Mouse (Mus musculus) embryonic facial prominence, embryonic 10.5 days (tissue): ENCODE measurements at regions not wholly inside any gene's neighbourhood (a gene's known extent, or its start where the extent isn't known, plus 50 kb on each side); places are given as distances from the start of the nearest gene placed in this dataset.

ENCODE experiments used
- DNase-seq: peaks from one replicate; pipeline ENCODE4 v3.0.0-alpha.2; 2017; ENCODE audit warnings: low spot score
- H3K27ac ChIP-seq: fragments of 300-500 bp; sonication (generic); replicated peaks from 2 replicates; pipeline ENCODE4 v1.5.1; 2016; ENCODE audit warnings: mild to moderate bottlenecking
- H3K27me3 ChIP-seq: fragments of 300-500 bp; sonication (generic); replicated peaks from 2 replicates; pipeline ENCODE4 v1.6.1; 2016; ENCODE audit warnings: low read depth, mild to moderate bottlenecking; ENCODE audit not compliant: poor library complexity, severe bottlenecking
- H3K36me3 ChIP-seq: fragments of 300-500 bp; sonication (generic); replicated peaks from 2 replicates; pipeline ENCODE4 v1.6.1; 2016; ENCODE audit warnings: mild to moderate bottlenecking, moderate library complexity
- H3K4me1 ChIP-seq: fragments of 300-500 bp; sonication (generic); 2 replicates; pipeline ENCODE4 v1.6.1; 2016
- H3K4me3 ChIP-seq: fragments of 300-500 bp; sonication (generic); 2 replicates; pipeline ENCODE4 v1.5.1; 2016; ENCODE audit warnings: mild to moderate bottlenecking, moderate library complexity
- H3K9me3 ChIP-seq: fragments of 300-500 bp; sonication (generic); 2 replicates; pipeline ENCODE4 v1.6.1; 2016; ENCODE audit warnings: mild to moderate bottlenecking
- WGBS: fragments of 180-500 bp; shearing (Covaris S2); methylation state at CpG from one replicate; pipeline ENCODE4 v1.1.7; 2016; 5-methylcytosine and 5-hydroxymethylcytosine counted together

DNA sequence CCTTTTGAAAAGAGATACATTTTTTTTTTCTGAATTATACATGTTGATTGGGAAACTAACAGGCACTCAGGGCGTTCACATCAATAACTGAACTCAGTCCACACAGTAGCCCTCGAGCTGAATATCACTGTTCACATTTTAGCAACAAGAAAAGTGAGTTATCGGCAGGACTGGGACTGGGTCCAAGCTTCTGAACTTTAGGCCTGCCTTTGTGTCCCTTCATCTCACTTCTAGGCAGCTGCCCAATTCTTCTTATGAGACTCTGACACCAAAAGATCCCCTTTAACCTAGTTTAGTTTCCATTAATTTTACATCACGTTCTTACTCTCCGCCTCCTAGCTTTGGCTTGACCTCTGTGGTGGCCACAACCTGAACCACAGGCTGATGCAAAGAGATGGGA is 242.7 kb downstream of the Rsl24d1 start:
- no peaks in the 10 kb centered on the region for H3K9me3 ChIP-seq
- no peaks in the 10 kb centered on the region for H3K27me3 ChIP-seq
- DNase-seq, result no peak
- WGBS, result 82% methylated on average over 5 of the region's 5 CpGs
- H3K4me1 ChIP-seq, result no peaks in the 10 kb centered on the region
- H3K36me3 ChIP-seq, result no peaks in the 10 kb centered on the region
- H3K27ac ChIP-seq, result no peak overlapping the region
- H3K4me3 ChIP-seq, result no peak overlapping the region

DNA sequence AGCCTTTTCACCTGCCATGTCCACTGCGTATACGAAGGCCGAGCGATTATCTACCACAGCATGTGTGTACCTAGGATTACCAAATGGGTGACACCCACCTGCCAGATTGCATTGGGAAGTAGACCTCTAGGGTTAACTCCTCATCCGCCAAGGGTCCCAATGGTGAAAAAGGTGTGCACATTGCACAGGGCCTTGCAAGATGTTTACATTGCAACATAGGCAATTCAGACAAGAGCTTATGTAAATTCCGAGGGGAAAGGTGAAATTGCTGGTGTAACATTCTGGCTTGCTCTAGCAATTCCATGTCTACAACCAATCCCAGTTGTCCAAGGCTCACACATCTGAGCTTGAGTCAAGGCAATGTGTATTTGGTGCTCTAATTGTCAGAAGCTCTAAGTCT is 245.7 kb downstream of the Rsl24d1 start:
- no peaks in the 10 kb centered on the region for H3K27me3 ChIP-seq
- no peaks in the 10 kb centered on the region for H3K9me3 ChIP-seq
- no peak overlapping the region for H3K27ac ChIP-seq
- no peak for DNase-seq
- no peaks in the 10 kb centered on the region for H3K4me1 ChIP-seq
- H3K4me3 ChIP-seq, result no peak overlapping the region
- H3K36me3 ChIP-seq, result no peaks in the 10 kb centered on the region
- WGBS, result 94% methylated on average over 6 of the region's 6 CpGs

DNA sequence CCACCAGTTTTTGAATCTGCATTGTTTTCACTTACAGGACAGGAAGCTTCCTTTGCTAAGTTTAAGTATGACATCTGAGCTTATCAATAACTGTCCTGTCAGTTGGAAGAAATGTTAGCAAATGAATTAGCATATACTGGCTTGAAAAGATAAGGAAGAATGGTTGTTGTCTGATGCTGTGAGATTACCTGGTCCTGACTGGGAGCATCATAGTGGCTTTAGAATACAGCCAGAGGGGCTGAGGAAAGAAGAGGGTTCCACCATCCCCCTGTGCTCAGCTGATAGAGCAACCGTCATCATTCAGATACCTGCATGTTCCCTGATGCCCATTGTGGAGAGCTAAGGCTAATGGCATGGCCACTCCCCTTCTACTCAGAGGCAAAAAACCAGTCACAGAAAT is 267.5 kb downstream of the Rsl24d1 start:
- no peaks in the 10 kb centered on the region for H3K4me1 ChIP-seq
- no peaks in the 10 kb centered on the region for H3K9me3 ChIP-seq
- WGBS, result 76% methylated on average over 1 of the region's 1 CpGs
- no peaks in the 10 kb centered on the region for H3K36me3 ChIP-seq
- DNase-seq, result no peak
- no peak overlapping the region for H3K4me3 ChIP-seq
- no peak overlapping the region for H3K27ac ChIP-seq
- H3K27me3 ChIP-seq, result no peaks in the 10 kb centered on the region

DNA sequence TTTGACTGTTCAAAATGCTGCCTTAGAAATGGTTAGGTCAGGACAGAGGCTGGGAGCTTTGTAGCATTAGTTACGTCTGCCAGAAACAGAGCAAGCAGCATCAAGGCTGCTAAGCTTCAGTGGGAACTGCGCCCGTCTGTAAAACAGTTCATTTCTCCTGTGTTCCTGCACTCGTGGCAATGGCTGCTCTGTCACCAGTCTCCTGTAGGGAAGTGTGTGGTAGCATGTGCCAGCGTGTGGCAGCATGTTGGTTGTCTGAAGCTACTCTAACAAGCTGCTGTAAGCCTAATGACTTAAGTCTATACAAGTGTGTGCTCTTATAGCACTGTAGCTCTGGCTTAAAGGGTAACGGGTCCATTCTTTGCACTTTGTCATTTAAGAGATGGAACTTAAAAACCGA is 278.8 kb downstream of the Rsl24d1 start:
- H3K36me3 ChIP-seq, result no peaks in the 10 kb centered on the region
- H3K9me3 ChIP-seq, result no peaks in the 10 kb centered on the region
- H3K27me3 ChIP-seq, result no peaks in the 10 kb centered on the region
- no peak for DNase-seq
- no peaks in the 10 kb centered on the region for H3K4me1 ChIP-seq
- no peak overlapping the region for H3K27ac ChIP-seq
- no peak overlapping the region for H3K4me3 ChIP-seq
- 83% methylated on average over 7 of the region's 7 CpGs for WGBS

DNA sequence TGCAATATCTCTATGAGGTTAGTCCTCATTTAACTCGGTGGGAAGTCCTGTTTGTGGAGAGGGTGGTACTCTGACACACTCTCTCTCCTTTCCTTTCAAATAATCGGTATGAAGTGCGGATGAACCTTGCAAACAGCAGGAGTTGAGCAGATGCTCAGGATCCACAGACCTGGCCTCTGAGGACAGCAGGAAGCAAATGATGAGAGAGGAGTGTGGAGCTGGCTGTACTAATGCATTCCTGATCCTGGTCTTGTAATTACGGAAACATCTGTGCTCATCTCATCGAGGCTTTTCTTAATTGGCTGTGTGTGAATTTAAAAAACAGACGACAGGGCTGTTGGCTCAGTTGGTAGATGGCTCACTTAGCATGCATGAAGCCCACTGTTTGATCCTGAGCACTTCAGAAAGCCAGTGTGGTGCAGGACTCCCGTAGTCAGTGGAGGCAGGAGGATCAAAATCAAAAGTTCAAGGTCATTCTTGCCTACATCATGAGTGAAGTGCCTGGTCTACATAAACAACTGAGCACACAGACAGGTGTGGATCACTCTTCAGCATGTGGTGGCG is 300.2 kb downstream of the Rsl24d1 start:
- no peaks in the 10 kb centered on the region for H3K9me3 ChIP-seq
- no peak overlapping the region for H3K27ac ChIP-seq
- peaks cover 5% of the 10 kb centered on the region; the same call in 1 of the 2 replicates for H3K4me1 ChIP-seq
- WGBS, result 85% methylated on average over 8 of the region's 8 CpGs
- H3K4me3 ChIP-seq, result no peak overlapping the region
- H3K36me3 ChIP-seq, result no peaks in the 10 kb centered on the region
- no peaks in the 10 kb centered on the region for H3K27me3 ChIP-seq
- no peak for DNase-seq

DNA sequence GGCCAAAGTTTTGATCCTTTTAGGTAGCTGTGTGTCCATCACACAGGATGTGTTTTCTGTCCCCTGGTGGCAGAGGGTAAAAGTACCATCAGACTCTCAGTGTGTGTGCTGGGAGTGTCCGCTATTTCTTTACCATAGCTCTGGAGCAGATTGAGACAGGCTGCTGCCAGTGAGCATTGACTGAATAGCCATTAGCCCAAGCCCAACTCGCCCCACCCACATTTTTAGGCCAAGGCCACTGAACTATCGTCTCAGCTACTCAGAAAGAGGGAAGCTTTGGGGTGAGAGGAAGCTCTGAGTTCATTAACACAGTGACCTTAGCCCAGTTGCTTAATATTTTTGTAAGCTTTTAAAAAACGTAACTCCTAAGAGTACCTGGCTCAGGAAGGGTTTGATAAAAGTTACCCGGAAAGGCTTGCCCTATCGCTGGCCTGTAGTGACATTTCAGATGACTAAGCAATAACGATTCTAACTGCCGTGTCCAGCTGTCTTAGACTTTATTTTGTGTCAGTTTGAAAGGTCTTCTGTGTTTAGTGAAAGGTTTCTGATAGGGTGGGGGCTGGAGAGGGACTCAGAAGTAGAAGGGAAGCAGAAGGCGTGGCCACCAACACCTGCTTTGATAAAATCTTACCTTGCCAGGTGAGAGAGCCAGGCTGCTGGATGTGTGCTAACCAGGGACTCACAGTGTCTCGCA is 303.0 kb downstream of the Rsl24d1 start:
- Histone ChIP-seq H3K4me1 (peaks cover 5% of the 10 kb centered on the region; the same call in 1 of the 2 replicates), H3K4me3 (no peak overlapping the region), H3K9me3 (no peaks in the 10 kb centered on the region), H3K27me3 (no peaks in the 10 kb centered on the region), H3K27ac (no peak overlapping the region), H3K36me3 (no peaks in the 10 kb centered on the region)
- no peak for DNase-seq
- WGBS, result 86% methylated on average over 10 of the region's 10 CpGs
